In the genomic region with DNA sequence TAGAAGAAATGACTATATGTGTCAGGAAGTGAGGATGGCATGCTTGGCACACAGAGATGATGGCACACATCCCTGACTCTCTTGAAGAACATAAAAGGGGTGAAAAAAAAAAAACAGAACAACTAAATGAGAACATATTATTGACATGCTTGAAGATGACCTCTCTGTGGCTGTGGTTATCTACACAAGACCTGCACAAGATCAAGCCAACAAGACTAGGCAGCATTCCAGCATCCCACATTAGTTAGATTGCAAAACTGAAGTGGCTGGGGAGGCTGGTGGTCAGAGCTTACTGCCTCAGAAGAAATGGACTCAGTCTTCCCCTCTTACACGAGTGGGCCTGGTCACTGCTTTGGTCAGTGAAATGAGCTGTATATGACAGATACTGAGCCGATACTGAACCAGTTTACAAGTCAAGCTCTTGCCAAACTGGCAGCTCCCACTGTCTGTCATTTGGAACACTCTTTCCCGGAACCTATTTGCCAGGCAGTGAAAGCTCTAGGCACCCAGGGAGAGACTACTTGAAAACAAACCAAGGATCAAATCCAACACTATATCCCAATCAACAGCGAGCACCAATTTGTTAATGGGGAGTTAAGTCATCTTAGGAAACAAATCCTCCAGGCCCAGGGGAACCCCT, we compare ENCODE assay signal across 20 mouse cellular contexts.
"Had no signal": no experiment of that assay in that cellular context is flagged by ENCODE, and none has a peak within 500 bp of the region (broad histone marks: within the 10 kb centered on the region; RNA-seq: fewer than 3 reads in every experiment).

No protein-coding gene starts in this region.

- H3K9ac ChIP-seq: kidney, embryonic 15.5 days; liver, embryonic 14.5 days; lung, embryonic 15.5 days; midbrain, embryonic 13.5 days; neural tube, embryonic 13.5 days had no signal

- H3K4me2 ChIP-seq: kidney, embryonic 15.5 days; liver, embryonic 11.5 days; lung, embryonic 15.5 days; midbrain, embryonic 13.5 days; neural tube, embryonic 13.5 days had no signal

- H3K9me3 ChIP-seq: kidney, embryonic 15.5 days; lung, embryonic 15.5 days; megakaryocyte, embryonic 14.5 days; midbrain, embryonic 10.5 days; midbrain, embryonic 13.5 days; neural tube, embryonic 13.5 days had no signal

- ATAC-seq: midbrain, embryonic 13.5 days; midbrain, embryonic 16.5 days had no signal

- H3K27ac ChIP-seq: kidney, embryonic 15.5 days; left cerebral cortex, adult 2 months; liver, embryonic 14.5 days; lung, embryonic 15.5 days; midbrain, embryonic 10.5 days; midbrain, embryonic 13.5 days; neural tube, embryonic 13.5 days had no signal

- DNase-seq: kidney, adult 8-10 months; kidney, postnatal 10 days; kidney, postnatal 36 days; layer of hippocampus, postnatal 36 days; lung, adult 18-20 months; lung, postnatal 10 days; lung, postnatal 36 days; retina, postnatal 1 day; thymus, adult 18-20 months had no signal

- H3K4me1 ChIP-seq: megakaryocyte, embryonic 14.5 days; midbrain, embryonic 10.5 days; midbrain, embryonic 13.5 days; neural tube, embryonic 13.5 days had no signal

- H3K27me3 ChIP-seq: kidney, embryonic 15.5 days; lung, embryonic 15.5 days; megakaryocyte, embryonic 14.5 days; midbrain, embryonic 13.5 days; neural tube, embryonic 13.5 days had no signal

- H3K36me3 ChIP-seq: kidney, embryonic 15.5 days; lung, embryonic 15.5 days; midbrain, embryonic 10.5 days; midbrain, embryonic 13.5 days; neural tube, embryonic 13.5 days had no signal

- H3K4me3 ChIP-seq: kidney, embryonic 15.5 days; left cerebral cortex, adult 2 months; lung, embryonic 15.5 days; megakaryocyte, embryonic 14.5 days; midbrain, embryonic 10.5 days; midbrain, embryonic 13.5 days; myocyte; neural tube, embryonic 13.5 days had no signal
